Mouse (Mus musculus): ENCODE data around the gene Chd9. TPM values are rescaled to one million over a fixed set of nuclear protein-coding genes. Genes with fewer than 3 reads are reported as not detected.

Chd9 gene
- polyA plus RNA-seq, 1 experiment from 2014 or later: 85.2 TPM

DNA sequence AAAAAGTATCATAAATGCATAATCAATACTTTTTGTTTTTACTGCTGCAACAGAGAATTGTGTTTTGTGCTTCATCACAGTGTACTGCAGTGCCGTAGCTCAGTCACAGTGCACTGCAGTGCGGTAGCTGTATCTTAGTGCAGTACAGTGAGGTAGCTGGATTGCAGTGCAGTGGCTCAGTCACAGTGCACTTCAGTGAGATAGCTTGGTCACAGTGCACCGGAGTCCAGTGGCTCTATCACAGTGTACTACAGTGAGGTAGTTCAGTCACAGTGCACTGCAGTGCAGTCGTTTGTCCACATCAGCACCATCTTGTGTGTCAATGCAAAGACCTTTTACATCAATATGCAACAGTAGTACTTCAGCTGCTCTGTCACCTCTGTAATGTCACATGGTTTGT lies 140.2 kb downstream of the Chd9 start:
- ATAC-seq: no peak
- no peak overlapping the region for H3K4me2 ChIP-seq
- no peaks in the 10 kb centered on the region for H3K27me3 ChIP-seq
- 94% methylated on average over 4 of the region's 4 CpGs for WGBS
- no peaks in the 10 kb centered on the region for H3K9me3 ChIP-seq (replicated peaks)
- no peak overlapping the region for H3K9ac ChIP-seq
- no peak overlapping the region for H3K27ac ChIP-seq
- H3K4me3 ChIP-seq: no peak overlapping the region
- peaks cover 7% of the 10 kb centered on the region for H3K4me1 ChIP-seq
- H3K36me3 ChIP-seq (ENCODE audit: poor library complexity, severe bottlenecking): peaks cover 10% of the 10 kb centered on the region

DNA sequence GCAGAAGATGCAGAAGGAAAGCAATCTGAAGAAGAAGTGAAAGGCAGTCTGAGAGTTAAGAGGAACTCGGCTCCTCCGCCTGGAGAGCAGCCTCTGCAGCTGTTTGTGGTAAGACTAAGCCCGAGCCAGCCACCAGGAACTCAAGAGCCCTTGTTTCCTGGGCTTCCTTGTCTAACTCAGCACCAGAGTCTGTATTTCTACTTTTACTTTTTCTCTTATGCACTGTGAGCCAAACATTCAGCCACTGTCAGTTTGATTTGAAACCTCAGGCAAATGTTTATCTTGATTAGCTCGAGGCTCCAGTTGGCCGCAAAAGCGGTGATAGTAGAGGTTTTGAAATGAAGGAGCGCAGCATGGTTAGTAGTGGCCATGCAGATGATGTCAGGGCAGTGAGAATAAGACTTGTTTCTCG lies 148.8 kb downstream of the Chd9 start:
- 92% methylated on average over 8 of the region's 8 CpGs for WGBS
- Histone ChIP-seq H3K9ac (no peak overlapping the region), H3K4me3 (no peak overlapping the region), H3K4me1 (no peaks in the 10 kb centered on the region), H3K9me3 (replicated peaks) (no peaks in the 10 kb centered on the region), H3K4me2 (no peak overlapping the region), H3K27me3 (no peaks in the 10 kb centered on the region), H3K27ac (no peak overlapping the region), H3K36me3 (ENCODE audit: poor library complexity, severe bottlenecking) (peaks cover 48% of the 10 kb centered on the region)
- ATAC-seq: no peak

DNA sequence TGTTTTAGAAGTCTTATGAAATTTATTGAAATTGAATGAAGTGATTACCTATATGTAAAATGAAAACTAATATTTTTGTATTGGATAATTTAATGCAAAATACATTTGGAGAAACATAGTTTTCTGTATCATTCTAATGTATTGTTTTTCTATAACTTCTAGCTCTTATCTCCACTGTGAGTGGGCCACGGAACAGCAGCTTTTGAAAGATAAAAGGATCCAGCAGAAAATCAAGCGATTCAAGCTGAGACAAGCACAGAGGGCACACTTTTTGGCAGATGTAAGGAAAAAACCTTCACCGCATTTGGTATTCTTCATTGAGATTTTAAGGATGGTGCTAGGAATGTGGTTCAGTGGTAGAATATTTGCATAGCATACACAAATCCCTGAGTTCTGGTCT lies 150.6 kb downstream of the Chd9 start:
- H3K27ac ChIP-seq: no peak overlapping the region
- no peaks in the 10 kb centered on the region for H3K4me1 ChIP-seq
- 94% methylated on average over 3 of the region's 3 CpGs for WGBS
- H3K4me2 ChIP-seq: no peak overlapping the region
- H3K4me3 ChIP-seq: no peak overlapping the region
- H3K9me3 ChIP-seq (replicated peaks): no peaks in the 10 kb centered on the region
- ATAC-seq: no peak
- H3K36me3 ChIP-seq (ENCODE audit: poor library complexity, severe bottlenecking): peaks cover 62% of the 10 kb centered on the region
- H3K9ac ChIP-seq: no peak overlapping the region
- no peaks in the 10 kb centered on the region for H3K27me3 ChIP-seq

DNA sequence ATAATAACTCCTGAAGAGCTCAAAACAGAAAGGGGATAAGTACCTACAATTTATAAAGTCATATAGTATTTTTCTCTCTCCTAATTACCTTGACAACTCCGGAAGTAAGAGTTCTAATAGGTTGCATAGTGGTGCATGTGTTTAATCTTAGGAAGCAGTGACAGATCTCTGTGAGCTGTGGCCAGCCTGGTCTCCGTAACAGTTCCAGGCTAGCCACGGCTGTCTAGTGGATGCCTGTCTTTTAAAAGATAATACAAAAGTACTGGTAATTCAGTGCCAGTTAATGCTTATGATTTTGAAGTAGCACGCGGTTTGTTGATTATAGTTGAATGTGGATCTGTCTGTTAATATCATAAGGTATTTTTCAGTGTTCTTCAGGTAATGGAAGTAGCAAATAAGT lies 151.1 kb downstream of the Chd9 start:
- 94% methylated on average over 5 of the region's 5 CpGs for WGBS
- ATAC-seq: no peak
- Histone ChIP-seq H3K27ac (no peak overlapping the region), H3K4me2 (no peak overlapping the region), H3K36me3 (ENCODE audit: poor library complexity, severe bottlenecking) (peaks cover 66% of the 10 kb centered on the region), H3K9ac (no peak overlapping the region), H3K4me3 (no peak overlapping the region), H3K9me3 (replicated peaks) (no peaks in the 10 kb centered on the region), H3K4me1 (no peaks in the 10 kb centered on the region), H3K27me3 (no peaks in the 10 kb centered on the region)

DNA sequence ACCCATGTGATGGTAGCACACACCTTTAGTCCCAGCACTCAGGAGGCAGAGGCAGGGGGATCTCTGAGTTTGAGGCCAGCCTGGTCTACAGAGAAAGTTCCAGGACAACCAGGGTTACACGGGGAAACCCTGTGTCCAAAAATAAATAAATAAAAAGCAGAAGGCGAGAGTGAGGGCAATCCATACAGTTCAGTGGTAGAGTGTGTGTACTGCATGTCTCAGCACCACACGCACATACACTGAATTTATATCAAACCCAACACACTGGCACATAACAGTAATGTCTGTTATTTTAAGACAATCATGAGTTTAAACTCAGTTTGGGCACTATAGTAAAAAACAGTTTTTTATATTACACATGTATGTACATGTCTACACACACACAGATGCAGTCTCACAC lies 153.9 kb downstream of the Chd9 start:
- H3K4me3 ChIP-seq: no peak overlapping the region

DNA sequence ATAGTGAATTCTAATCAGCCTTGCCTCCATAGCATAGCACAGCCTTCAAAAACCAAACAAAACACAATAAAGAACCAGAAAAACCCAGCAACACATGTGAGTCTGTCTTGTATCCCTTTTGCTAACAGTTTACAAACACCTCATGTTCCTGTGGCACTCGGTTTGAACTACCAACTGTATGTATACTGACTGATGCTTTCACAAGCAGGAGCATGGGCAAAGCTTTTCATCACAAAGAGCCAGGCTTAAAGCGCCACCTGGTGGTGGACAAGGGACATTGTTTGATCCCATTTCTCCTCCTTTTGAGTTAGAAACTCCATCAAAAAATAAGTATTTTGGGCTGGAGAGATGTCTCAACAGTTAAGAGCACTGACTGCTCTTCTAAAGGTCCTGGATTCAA lies 191.6 kb downstream of the Chd9 start:
- ATAC-seq: peak; percentile 48; the same call in 1 of the 2 replicates
- WGBS: 5% methylated on average over 2 of the region's 2 CpGs
- peaks cover 5% of the 10 kb centered on the region; the same call in 1 of the 2 replicates for H3K4me1 ChIP-seq
- no peak overlapping the region for H3K4me3 ChIP-seq
- H3K27ac ChIP-seq: no peak overlapping the region; the same call in 1 of the 2 replicates
- H3K36me3 ChIP-seq (ENCODE audit: poor library complexity, severe bottlenecking): peaks cover 79% of the 10 kb centered on the region
- H3K9ac ChIP-seq: no peak overlapping the region
- no peaks in the 10 kb centered on the region for H3K9me3 ChIP-seq (replicated peaks)
- H3K4me2 ChIP-seq: no peak overlapping the region
- no peaks in the 10 kb centered on the region for H3K27me3 ChIP-seq

More for the DNA sequence above, 153.9 kb downstream of the Chd9 start:
- Histone ChIP-seq H3K4me1 (no peaks in the 10 kb centered on the region), H3K36me3 (ENCODE audit: poor library complexity, severe bottlenecking) (peaks cover 70% of the 10 kb centered on the region), H3K27ac (no peak overlapping the region), H3K9ac (no peak overlapping the region), H3K4me2 (no peak overlapping the region), H3K27me3 (no peaks in the 10 kb centered on the region), H3K9me3 (replicated peaks) (no peaks in the 10 kb centered on the region)
- ATAC-seq: no peak
- 88% methylated on average over 3 of the region's 3 CpGs for WGBS

DNA sequence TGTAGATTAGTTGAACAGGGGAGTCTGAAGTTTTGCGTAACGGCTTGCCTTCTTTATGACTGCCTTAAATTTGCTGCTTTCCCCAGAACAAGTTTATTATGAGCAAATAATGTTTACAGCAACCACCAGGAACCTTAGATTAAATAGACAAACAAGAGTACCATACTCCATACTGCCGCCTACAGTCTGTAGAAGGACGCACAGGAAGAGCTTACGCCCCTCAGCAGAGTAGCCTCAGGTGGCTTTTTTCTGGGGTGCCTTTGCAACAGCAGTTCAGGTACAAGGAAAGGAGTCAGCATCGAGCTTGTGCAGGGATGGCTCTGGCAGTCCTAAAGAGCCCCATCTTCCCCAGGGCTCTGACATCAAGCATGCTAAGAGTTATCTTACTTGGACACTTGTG lies 206.3 kb downstream of the Chd9 start:
- Histone ChIP-seq H3K36me3 (ENCODE audit: poor library complexity, severe bottlenecking) (peaks cover 89% of the 10 kb centered on the region), H3K27me3 (no peaks in the 10 kb centered on the region), H3K4me2 (no peak overlapping the region), H3K4me1 (no peaks in the 10 kb centered on the region), H3K9me3 (replicated peaks) (no peaks in the 10 kb centered on the region), H3K4me3 (no peak overlapping the region), H3K9ac (no peak overlapping the region), H3K27ac (no peak overlapping the region)
- no peak for ATAC-seq
- 88% methylated on average over 6 of the region's 6 CpGs for WGBS

DNA sequence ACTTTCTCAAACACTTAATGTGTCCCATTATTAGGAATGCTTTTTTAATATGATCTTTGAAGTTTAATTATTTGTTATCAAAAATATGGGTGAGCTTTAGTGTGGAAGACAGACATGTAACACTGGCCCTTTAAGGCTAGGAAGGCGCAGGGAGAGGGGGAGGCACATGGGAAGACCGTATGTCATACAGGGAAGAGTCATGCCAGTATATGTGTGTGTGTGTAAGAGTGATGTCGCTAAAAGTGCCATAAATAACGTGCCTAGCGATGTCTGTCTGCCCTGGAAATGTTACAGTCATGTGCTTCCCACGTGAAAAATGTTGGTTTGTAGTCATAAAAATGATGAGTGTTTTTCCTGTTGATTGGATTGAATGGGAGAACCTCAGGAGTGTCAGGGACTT lies 208.8 kb downstream of the Chd9 start:
- no peak overlapping the region for H3K9ac ChIP-seq
- H3K4me2 ChIP-seq: no peak overlapping the region
- H3K36me3 ChIP-seq (ENCODE audit: poor library complexity, severe bottlenecking): peaks cover 92% of the 10 kb centered on the region
- H3K4me1 ChIP-seq: no peaks in the 10 kb centered on the region
- no peak overlapping the region for H3K4me3 ChIP-seq
- 88% methylated on average over 6 of the region's 6 CpGs for WGBS
- no peak overlapping the region for H3K27ac ChIP-seq
- H3K27me3 ChIP-seq: no peaks in the 10 kb centered on the region
- ATAC-seq: no peak
- no peaks in the 10 kb centered on the region for H3K9me3 ChIP-seq (replicated peaks)

DNA sequence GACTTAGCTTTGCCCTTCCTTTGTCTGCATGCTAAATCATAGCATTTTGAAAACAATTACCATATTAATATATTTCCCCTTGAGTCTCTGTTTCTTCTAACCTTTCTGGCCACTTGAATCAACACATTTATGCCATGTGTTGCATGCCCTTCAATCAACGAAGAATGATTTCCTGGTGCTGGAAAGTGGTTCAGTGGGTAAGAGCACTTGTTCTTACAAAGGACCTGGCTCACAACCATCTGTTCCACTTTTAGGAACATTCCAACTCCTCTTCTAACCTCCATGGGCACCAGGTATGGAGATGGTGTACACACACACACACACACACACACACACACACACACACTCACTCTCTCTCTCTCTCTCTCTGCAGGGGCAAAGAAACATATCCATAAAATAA lies 210.5 kb downstream of the Chd9 start:
- H3K36me3 ChIP-seq (ENCODE audit: poor library complexity, severe bottlenecking): peaks cover 94% of the 10 kb centered on the region
- H3K4me3 ChIP-seq: no peak overlapping the region
- no peak overlapping the region for H3K9ac ChIP-seq
- H3K4me1 ChIP-seq: no peaks in the 10 kb centered on the region
- no peak overlapping the region for H3K4me2 ChIP-seq
- WGBS: 91% methylated on average over 1 of the region's 1 CpGs
- no peaks in the 10 kb centered on the region for H3K9me3 ChIP-seq (replicated peaks)
- no peak for ATAC-seq
- H3K27me3 ChIP-seq: no peaks in the 10 kb centered on the region
- no peak overlapping the region for H3K27ac ChIP-seq

DNA sequence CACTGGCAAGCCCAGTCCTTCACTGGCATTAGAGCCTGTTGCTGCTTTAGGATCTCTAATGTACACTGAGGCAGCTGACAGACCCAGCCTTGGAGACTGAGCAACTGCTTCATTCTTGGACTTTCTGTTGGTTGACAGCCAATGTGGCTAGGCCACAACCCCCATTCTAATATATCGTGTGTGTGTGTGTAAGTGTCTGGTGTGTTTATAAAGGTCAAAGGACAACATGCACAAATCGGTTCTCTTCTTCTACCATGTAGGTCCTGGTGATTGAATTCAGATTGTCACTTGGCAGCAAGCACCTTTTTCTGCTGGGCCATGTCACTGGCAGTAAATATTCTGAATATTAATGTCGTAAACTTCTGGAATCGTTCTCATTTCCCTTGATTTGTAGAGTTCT lies 218.2 kb downstream of the Chd9 start:
- H3K27ac ChIP-seq: no peak overlapping the region
- H3K4me1 ChIP-seq: peaks cover 5% of the 10 kb centered on the region
- no peaks in the 10 kb centered on the region for H3K9me3 ChIP-seq (replicated peaks)
- H3K27me3 ChIP-seq: no peaks in the 10 kb centered on the region
- no peak overlapping the region for H3K9ac ChIP-seq
- H3K4me2 ChIP-seq: no peak overlapping the region
- no peak overlapping the region for H3K4me3 ChIP-seq
- H3K36me3 ChIP-seq (ENCODE audit: poor library complexity, severe bottlenecking): peaks cover 75% of the 10 kb centered on the region
- WGBS: 97% methylated on average over 4 of the region's 4 CpGs
- no peak for ATAC-seq

DNA sequence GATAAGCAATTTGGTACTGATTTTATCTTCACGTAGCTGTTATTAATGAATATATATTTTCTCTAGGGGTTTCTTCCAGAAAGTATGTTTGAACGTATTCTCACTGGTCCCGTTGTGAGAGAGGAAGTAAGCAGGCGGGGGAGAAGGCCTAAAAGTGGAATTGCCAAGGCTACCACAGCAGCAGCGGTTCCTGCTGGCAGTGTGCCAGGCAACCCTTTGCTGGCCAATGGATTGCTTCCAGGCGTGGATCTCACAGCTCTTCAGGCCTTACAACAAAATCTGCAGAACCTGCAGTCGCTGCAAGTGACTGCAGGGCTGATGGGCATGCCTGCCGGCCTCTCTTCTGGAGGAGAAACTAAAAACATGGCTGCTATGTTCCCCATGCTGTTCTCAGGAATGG lies 222.9 kb downstream of the Chd9 start:
- Histone ChIP-seq H3K9me3 (replicated peaks) (no peaks in the 10 kb centered on the region), H3K27ac (no peak overlapping the region; the same call in 1 of the 2 replicates), H3K36me3 (ENCODE audit: poor library complexity, severe bottlenecking) (peaks cover 57% of the 10 kb centered on the region), H3K27me3 (no peaks in the 10 kb centered on the region), H3K9ac (no peak overlapping the region), H3K4me3 (no peak overlapping the region), H3K4me2 (no peak overlapping the region), H3K4me1 (peaks cover 6% of the 10 kb centered on the region)
- ATAC-seq: 0 out of 2 replicates have a peak, but pooled peaks have one; percentile 38
- 32% methylated on average over 8 of the region's 8 CpGs for WGBS

DNA sequence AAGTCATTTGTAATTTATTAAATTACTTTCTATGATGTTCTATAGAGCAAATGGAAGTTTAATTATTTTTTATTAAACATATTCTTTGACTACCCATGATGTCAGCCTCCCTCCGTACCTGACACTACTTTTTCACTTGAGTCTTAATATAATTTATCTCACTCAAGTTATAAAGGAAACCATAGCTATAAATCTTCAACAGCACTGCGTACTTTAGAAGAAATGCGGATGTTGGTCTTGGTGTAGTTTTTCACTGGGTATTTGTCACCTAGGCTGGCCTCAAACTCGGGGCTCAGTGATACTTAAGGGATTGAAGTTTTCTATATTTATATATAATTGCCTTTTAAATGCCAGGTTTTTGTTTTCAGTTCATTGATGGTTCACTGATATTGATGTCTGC lies 226.3 kb downstream of the Chd9 start:
- H3K9me3 ChIP-seq (replicated peaks): no peaks in the 10 kb centered on the region
- ATAC-seq: no peak
- no peaks in the 10 kb centered on the region for H3K27me3 ChIP-seq
- no peak overlapping the region for H3K27ac ChIP-seq
- no peak overlapping the region for H3K9ac ChIP-seq
- H3K4me2 ChIP-seq: no peak overlapping the region
- peaks cover 47% of the 10 kb centered on the region for H3K36me3 ChIP-seq (ENCODE audit: poor library complexity, severe bottlenecking)
- 98% methylated on average over 4 of the region's 4 CpGs for WGBS
- H3K4me3 ChIP-seq: no peak overlapping the region
- H3K4me1 ChIP-seq: peaks cover 6% of the 10 kb centered on the region

DNA sequence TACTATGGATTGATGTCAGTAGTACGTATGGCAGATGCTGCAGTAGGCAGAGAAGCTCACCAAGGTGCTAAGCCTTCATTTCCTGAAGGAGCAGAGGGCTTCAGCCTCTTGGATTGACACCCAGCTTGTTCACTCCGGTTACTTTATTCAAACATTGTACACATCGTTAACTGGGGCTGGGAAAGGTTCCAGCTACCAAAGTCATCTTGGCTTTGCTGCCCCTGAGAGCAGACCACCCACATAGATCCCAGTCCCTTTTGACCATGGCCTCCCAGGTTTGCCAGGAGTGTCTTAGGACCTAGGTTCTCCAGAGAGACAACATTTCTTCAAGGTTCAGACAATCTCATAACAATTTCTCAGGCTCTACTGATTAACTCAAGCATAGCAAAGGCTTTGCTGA lies 228.7 kb downstream of the Chd9 start:
- WGBS: 42% methylated on average over 3 of the region's 3 CpGs
- no peak for ATAC-seq
- Histone ChIP-seq H3K4me3 (no peak overlapping the region), H3K9ac (no peak overlapping the region), H3K27me3 (no peaks in the 10 kb centered on the region), H3K9me3 (replicated peaks) (no peaks in the 10 kb centered on the region), H3K36me3 (ENCODE audit: poor library complexity, severe bottlenecking) (peaks cover 27% of the 10 kb centered on the region), H3K27ac (no peak overlapping the region), H3K4me2 (no peak overlapping the region), H3K4me1 (0 out of 2 replicates have a peak, but pooled peaks cover 4% of the 10 kb centered on the region)

Measured in forebrain, embryonic 13.5 days (tissue).